Mouse (Mus musculus) hindbrain, embryonic 11.5 days (tissue): ENCODE data around the gene Ppp1r9a. TPM values are rescaled to one million over a fixed set of nuclear protein-coding genes. Genes with fewer than 3 reads are reported as not detected.

Experiments used
- ATAC-seq: fragments of 200-750 bp; cut with Nextera tagmentation; 2 replicates; pipeline ENCODE4 v1.8.0; 2017; ENCODE audit warnings: mild to moderate bottlenecking, moderate TSS enrichment, moderate library complexity; ENCODE audit not compliant: low FRiP score
- DNase-seq: peaks from one replicate; pipeline ENCODE4 v3.0.0-alpha.2; 2015; ENCODE audit warnings: low spot score
- H3K27ac ChIP-seq: fragments of 300-500 bp; sonication (generic); 2 replicates; pipeline ENCODE4 v1.5.1; 2014; ENCODE audit warnings: mild to moderate bottlenecking, low read depth, low read length
- H3K27me3 ChIP-seq: fragments of 300-500 bp; sonication (generic); 2 replicates; pipeline ENCODE4 v1.6.1; 2014; ENCODE audit warnings: mild to moderate bottlenecking, low read length, moderate library complexity, mixed read lengths; ENCODE audit not compliant: control insufficient read depth, insufficient read depth
- H3K36me3 ChIP-seq: fragments of 300-500 bp; sonication (generic); 2 replicates; pipeline ENCODE4 v1.6.1; 2014; ENCODE audit warnings: mild to moderate bottlenecking, low read length, moderate library complexity, mixed read lengths; ENCODE audit not compliant: control insufficient read depth, insufficient read depth
- H3K4me1 ChIP-seq: fragments of 300-500 bp; sonication (generic); replicated peaks from 2 replicates; pipeline ENCODE4 v1.6.1; 2014; ENCODE audit warnings: low read length, mixed read lengths; ENCODE audit not compliant: control insufficient read depth, insufficient read depth
- H3K4me2 ChIP-seq: fragments of 300-500 bp; sonication (generic); replicated peaks from 2 replicates; pipeline ENCODE4 v1.6.1; 2014; ENCODE audit warnings: mild to moderate bottlenecking, low read depth, low read length
- H3K4me3 ChIP-seq: fragments of 300-500 bp; sonication (generic); 2 replicates; pipeline ENCODE4 v1.5.1; 2014; ENCODE audit warnings: low read depth, low read length
- H3K9ac ChIP-seq: fragments of 300-500 bp; sonication (generic); 2 replicates; pipeline ENCODE4 v1.6.1; 2014; ENCODE audit warnings: low read depth, low read length
- H3K9me3 ChIP-seq: fragments of 300-500 bp; sonication (generic); 2 replicates; pipeline ENCODE4 v1.6.1; 2016; ENCODE audit warnings: low read length; ENCODE audit not compliant: control insufficient read depth
- WGBS: fragments of 180-500 bp; shearing (Covaris S2); extraction: QIAGEN DNeasy Blood & Tissue Kit; methylation state at CpG from one replicate; pipeline ENCODE4 v1.1.7; 2014; 5-methylcytosine and 5-hydroxymethylcytosine counted together
- polyA plus RNA-seq: library from polyadenylated mRNA; unstranded; fragments of >200 nt; fragmentation: Nextera tagmentation; extraction: Ambion mirVana; gene quantifications from 2 replicates; pipeline ENCODE4 v1.2.1, GENCODE M21; 2014

Ppp1r9a gene
- polyA plus RNA-seq, 1 experiment from 2014 or later: 33.9 TPM

DNA sequence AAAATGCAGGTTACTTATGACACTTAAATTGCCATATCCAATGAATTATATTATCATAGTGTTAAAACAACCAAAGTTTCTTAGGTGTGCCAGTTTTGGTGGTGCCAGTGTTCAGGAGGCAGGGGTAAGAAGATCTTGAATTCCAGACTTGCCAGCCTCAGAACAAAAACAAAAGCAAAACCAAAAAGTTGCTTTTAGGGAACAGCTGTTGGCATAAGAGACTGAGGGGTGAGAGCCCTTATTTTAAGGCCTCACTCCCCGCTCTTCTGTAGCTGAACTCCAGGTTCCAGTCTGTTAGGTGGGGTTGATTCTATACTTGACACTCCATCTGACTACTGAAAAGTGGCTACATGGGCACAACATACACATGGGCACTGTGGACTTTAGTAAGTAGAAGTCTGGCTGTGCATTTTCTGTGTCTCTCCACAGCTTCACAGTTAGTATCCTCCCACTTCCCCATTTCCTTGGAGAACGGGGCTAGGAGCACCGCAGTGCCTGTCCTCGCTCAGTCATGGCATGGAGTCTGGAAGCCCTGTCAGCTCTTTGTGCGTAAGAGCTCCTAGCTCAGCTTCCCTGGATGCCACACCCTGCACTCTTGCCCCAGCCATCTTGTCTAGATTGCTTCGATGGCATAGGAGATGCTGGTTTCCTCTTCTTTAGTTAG is 103.7 kb downstream of the Ppp1r9a start:
- ATAC-seq: no peak
- Histone ChIP-seq H3K4me1 (no peaks in the 10 kb centered on the region), H3K27me3 (no peaks in the 10 kb centered on the region), H3K9ac (no peak overlapping the region), H3K4me2 (no peak overlapping the region), H3K4me3 (no peak overlapping the region), H3K9me3 (no peaks in the 10 kb centered on the region), H3K27ac (no peak overlapping the region), H3K36me3 (no peaks in the 10 kb centered on the region)
- 83% methylated on average over 6 of the region's 6 CpGs for WGBS
- no peak for DNase-seq

DNA sequence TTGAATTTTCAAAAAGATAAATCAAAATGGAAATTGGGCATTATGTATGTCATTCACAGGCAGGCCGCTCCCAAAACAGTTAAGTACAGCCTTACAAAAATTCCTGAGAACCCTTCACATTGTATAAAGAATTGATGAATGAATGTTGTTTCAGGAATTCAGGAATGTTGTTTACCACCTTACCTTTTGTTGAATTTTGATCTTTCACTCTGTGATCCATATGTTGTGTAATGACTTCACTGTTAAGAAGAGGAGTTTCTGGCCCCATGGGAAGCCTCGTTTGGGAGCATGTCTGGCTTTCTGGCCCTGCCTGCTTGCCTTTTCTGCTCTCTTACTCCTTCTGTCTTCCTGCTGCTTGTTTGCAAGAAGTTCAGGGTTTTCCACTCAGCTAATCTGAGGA is 105.4 kb downstream of the Ppp1r9a start:
- ATAC-seq: no peak
- Histone ChIP-seq H3K9me3 (no peaks in the 10 kb centered on the region), H3K4me3 (no peak overlapping the region), H3K4me2 (no peak overlapping the region), H3K27ac (no peak overlapping the region), H3K27me3 (no peaks in the 10 kb centered on the region), H3K9ac (no peak overlapping the region), H3K4me1 (no peaks in the 10 kb centered on the region), H3K36me3 (no peaks in the 10 kb centered on the region)
- 53% methylated on average over 2 of the region's 2 CpGs for whole genome bisulfite sequencing
- no peak for DNase-seq

DNA sequence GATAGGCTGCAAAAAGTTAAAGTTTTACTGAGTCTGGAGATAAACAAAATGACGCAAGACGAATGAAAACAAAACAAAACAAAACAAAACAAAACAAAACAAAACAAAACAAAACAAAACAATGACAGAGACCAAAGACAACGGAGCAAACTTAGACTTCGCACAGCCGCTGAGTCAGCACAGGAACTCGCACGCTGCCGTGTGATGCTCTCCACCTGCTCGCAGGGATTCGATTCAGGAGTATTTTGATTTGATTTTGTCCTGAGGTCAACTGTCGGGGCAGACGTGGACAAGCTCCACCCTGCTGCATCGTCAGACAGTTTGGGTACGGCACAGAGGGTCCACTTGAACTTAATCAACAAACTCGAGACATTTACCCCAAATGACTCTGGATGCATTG is 105.9 kb downstream of the Ppp1r9a start:
- no peaks in the 10 kb centered on the region for H3K9me3 ChIP-seq
- H3K9ac ChIP-seq: no peak overlapping the region
- 67% methylated on average over 15 of the region's 15 CpGs for WGBS
- ATAC-seq (no peak), DNase-seq (no peak)
- no peaks in the 10 kb centered on the region for H3K4me1 ChIP-seq
- no peak overlapping the region for H3K27ac ChIP-seq
- H3K4me3 ChIP-seq: no peak overlapping the region
- no peaks in the 10 kb centered on the region for H3K27me3 ChIP-seq
- H3K4me2 ChIP-seq: no peak overlapping the region
- H3K36me3 ChIP-seq: no peaks in the 10 kb centered on the region

DNA sequence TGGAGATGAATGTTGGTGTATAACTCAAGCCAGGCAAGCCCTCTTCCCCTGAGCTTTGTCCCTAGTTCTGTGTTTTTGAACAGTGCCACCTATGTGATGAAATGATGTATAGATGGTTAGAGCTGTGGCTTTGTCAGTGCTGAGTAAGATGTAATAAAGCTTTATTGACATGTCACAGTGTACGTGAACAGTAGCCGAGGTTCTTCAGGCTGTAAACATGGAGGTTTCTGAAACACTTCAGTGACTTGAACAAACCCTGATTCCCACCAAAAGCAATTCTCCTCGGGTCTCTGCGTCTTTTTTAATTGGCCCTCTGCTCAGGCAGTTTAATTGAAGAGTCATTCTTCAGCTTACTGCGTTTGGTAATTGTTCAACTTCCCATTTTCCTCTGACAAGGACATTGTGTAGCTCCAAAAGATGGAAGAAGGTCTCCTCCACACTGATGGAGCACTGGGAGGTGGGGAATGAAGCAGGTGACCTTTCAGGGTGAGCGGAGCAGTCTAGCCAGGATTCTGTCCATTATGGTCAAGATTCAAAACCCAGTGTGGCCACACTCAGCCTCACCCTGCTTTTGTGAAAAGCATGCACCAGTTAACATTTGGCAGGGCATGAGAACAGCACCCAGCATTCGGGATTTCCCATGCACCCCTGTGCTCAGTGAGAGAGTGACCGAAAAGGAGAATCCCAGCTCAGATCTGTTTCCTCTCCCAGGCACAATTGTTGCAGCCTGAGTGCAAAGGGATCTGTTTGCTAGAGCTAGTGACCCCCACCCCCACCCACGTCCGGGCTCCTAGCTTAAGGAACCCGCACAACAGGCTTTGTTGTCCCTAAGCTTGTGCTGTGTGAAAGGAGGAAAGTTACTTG is 108.1 kb downstream of the Ppp1r9a start:
- Histone ChIP-seq H3K9ac (no peak overlapping the region), H3K4me1 (no peaks in the 10 kb centered on the region), H3K4me3 (no peak overlapping the region), H3K27ac (no peak overlapping the region), H3K27me3 (no peaks in the 10 kb centered on the region), H3K36me3 (no peaks in the 10 kb centered on the region), H3K4me2 (no peak overlapping the region), H3K9me3 (no peaks in the 10 kb centered on the region)
- 21% methylated on average over 11 of the region's 11 CpGs for WGBS
- peak; percentile 44 for DNase-seq
- ATAC-seq: peak; percentile 73

DNA sequence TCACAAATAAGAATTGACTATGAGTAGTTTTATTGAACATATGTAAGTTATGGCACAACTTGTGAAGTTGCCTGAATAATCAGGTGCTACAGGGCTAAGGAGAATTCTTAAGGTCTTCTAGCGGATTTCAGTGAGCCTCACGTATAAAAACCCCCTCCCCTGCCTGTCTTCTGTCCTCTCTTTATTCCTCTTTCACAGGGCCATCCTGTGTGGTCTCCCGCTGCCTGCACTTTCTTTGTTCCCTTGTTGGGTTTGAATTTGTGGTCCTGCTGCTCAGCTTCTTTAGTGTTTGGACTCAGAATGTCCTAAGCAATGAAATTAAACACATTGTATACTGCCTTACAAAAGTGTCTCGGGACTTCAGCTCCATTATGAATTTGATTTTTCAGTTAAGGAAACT is 110.1 kb downstream of the Ppp1r9a start:
- Histone ChIP-seq H3K36me3 (no peaks in the 10 kb centered on the region), H3K27ac (no peak overlapping the region), H3K9ac (no peak overlapping the region), H3K4me1 (no peaks in the 10 kb centered on the region), H3K4me2 (no peak overlapping the region), H3K27me3 (no peaks in the 10 kb centered on the region), H3K4me3 (no peak overlapping the region), H3K9me3 (no peaks in the 10 kb centered on the region)
- 14% methylated on average over 4 of the region's 4 CpGs for WGBS
- no peak for ATAC-seq
- peak; percentile 31 for DNase-seq

DNA sequence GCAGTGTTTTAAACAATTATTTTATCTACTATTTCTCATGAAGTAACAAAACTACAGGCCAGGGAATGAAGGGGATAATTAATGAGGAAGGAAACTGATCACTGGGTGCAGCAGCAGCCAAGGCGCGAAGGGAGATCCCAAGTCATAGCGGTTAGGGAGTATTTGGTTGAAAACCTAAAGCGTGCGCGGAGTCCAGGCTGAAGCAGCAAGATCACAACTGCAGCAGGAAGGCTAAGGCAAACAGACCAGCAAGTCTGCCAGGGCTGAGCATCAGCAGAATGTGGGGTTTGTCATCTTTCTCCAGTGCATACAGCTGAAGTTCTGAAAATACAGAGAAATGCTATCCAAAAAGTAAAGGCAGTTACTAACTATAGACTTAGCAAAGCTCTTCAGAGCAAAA is 111.8 kb downstream of the Ppp1r9a start:
- no peaks in the 10 kb centered on the region for H3K9me3 ChIP-seq
- no peaks in the 10 kb centered on the region for H3K27me3 ChIP-seq
- no peak overlapping the region for H3K4me2 ChIP-seq
- ATAC-seq: no peak
- no peak for DNase-seq
- H3K36me3 ChIP-seq: no peaks in the 10 kb centered on the region
- H3K27ac ChIP-seq: no peak overlapping the region
- 89% methylated on average over 6 of the region's 6 CpGs for WGBS
- no peak overlapping the region for H3K4me3 ChIP-seq
- H3K4me1 ChIP-seq: no peaks in the 10 kb centered on the region
- H3K9ac ChIP-seq: no peak overlapping the region

DNA sequence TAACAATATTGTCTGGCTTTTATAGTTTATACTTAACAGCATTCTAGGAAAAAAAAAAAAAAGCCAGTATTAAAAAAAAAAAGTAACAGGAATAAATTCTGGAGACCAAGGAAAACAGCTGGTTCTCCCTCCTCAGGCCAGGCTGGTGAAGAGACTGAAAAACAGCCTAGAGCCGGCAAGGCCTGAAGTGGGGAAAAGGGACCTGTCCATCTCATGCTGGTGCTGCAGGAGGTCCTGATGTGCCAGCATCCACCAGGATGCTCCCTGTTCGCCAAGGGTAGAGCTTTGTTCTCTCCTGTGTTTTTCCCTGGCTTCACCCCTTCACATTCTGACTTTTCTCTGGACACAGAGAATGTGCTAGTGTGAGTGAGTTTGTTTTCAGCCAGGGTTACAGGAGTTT is 112.5 kb downstream of the Ppp1r9a start:
- no peak for DNase-seq
- Histone ChIP-seq H3K4me2 (no peak overlapping the region), H3K27ac (no peak overlapping the region)

DNA sequence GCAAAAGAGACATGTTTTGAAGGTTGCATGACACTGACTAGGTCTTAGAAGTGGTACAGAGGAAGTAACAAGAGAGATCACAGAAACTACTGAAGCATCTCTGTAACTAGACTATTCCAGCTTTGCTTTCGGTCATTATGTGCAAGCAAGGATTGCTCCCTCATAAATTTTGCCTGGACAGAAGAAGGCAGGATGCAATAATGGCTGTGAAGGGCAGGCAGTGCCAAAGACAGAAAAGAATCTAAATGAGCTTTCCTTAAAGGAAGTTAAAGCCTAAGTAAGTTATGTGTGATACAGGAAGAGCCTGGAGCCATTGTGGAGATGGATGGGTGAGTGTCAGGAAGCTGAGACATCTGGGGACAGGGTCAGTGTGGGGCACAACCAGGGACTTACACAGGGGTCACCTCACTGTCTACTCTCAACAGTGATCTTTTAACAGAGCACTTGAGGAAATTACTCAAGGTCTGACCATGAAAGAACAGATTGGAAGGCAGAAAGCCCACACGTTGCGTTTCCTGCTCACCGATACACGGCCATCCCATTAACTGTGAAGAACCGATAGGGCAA is 115.3 kb downstream of the Ppp1r9a start:
- Histone ChIP-seq H3K36me3 (no peaks in the 10 kb centered on the region), H3K9me3 (no peaks in the 10 kb centered on the region), H3K9ac (no peak overlapping the region), H3K4me2 (no peak overlapping the region), H3K4me1 (no peaks in the 10 kb centered on the region), H3K4me3 (no peak overlapping the region), H3K27me3 (no peaks in the 10 kb centered on the region), H3K27ac (no peak overlapping the region)
- ATAC-seq (no peak), DNase-seq (no peak)
- WGBS: 71% methylated on average over 6 of the region's 6 CpGs

More for the DNA sequence above, 112.5 kb downstream of the Ppp1r9a start:
- H3K27me3 ChIP-seq: no peaks in the 10 kb centered on the region
- H3K4me3 ChIP-seq: no peak overlapping the region
- no peaks in the 10 kb centered on the region for H3K9me3 ChIP-seq
- no peaks in the 10 kb centered on the region for H3K36me3 ChIP-seq
- 66% methylated on average over 2 of the region's 2 CpGs for WGBS
- H3K9ac ChIP-seq: no peak overlapping the region
- no peak for ATAC-seq
- no peaks in the 10 kb centered on the region for H3K4me1 ChIP-seq
